Mouse (Mus musculus) brain, adult 2 months (tissue): ENCODE data around the gene Bzw1.
A peak's percentile ranks its signal among the peaks of the same experiment; 100 is the strongest.
"Not testable (repeated sequence)": the region's sequence is repeated elsewhere in the genome, so short reads cannot be mapped to it uniquely, and the experiment has no call there.

Source experiments
- DNase-seq: peaks from one replicate; pipeline ENCODE4 v3.0.0; 2011; ENCODE audit warnings: low read depth, low spot score

Bzw1 gene

DNA sequence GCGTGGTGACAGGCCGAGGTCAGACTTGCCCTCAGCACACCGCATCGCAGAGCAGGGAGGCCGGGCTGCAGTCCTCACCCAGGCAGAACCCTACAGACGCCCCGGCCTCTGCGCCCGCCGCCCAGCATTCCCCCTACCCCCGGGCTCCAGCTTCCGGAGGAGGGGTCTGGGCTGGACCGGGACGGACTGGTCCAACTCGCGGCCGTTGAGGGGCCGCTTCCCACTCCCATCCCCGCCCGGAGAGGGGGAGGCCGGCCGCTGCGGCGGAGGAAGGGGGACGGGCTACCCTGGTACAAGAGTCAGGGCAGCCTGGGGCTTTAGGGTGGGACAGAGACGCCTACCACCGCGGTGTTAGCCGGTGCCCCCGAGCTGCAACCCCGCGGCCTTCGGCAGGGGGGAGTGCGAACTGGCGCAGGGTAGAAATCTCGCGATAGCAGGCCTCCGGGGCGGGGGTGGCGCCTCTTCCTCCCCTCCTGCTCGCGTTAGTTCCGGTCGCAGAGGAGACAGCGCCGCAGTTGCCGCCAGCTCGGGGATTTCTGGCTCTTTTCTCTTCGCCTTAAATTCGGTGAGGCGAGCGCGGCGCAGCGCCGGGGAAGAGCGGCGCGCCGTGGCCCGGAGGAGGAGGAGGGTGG lies at the start of gene Bzw1:
TSS of gene Bzw1 (plus strand) at position 247 of the 632 bp plus-strand sequence.
- peak; percentile 98 for DNase-seq

DNA sequence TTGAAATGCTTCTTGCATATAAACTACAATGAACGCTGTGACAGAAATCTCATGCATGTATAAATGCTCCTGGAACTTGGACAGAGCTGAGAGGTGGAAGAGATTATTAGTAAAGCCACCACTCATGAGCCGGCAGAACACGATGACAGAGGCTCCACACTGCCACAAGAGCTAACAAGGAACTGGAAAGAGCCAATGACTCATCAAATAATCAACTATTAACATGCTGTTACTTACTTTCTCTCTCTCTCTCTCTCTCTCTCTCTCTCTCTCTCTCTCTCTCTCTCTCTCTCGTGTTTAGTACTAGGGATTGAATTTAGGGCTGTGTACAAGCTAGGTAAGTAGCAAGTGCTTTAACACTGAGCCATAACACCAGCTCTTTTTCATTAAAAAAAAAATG lies 48.8 kb upstream of the Bzw1 start:
- DNase-seq: no peak

DNA sequence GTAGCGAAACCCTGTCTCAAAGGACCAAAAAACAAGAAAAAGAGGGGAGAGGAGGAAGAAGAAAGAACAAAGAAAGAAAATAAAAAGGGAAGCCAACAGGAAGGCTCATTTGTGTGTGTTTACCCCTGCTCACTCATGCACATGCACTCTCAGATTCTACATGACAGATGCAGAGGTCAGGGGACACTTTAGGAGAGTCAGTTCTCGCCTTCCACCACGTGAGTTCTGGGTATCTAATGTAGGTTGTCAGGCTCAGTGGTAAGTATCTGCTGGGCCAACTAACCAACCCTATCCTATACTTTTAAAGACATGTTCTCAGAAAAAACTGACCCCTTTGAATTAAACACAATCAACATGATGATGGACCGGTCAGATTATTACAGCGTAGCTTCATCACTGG lies 48.1 kb upstream of the Bzw1 start:
- DNase-seq: no peak

DNA sequence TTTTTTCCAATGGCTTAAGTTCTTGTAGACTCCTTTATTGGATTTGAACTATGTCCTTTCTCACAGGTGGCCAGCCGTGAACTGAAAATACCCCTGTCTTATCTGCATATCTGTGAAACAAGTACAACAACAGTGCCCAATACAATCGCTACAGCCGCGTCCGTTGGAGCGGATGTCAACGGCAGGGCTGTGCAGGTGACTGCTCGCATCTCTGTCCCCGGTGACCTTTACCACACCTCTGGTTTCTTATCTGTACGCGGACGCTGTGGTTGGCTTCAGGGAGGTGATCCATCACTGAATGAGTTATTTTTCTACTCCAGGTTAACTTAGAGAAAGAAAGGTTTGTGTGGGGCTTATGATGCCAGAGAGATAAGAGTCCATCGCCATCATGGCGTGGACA lies 46.5 kb upstream of the Bzw1 start:
- no peak for DNase-seq

DNA sequence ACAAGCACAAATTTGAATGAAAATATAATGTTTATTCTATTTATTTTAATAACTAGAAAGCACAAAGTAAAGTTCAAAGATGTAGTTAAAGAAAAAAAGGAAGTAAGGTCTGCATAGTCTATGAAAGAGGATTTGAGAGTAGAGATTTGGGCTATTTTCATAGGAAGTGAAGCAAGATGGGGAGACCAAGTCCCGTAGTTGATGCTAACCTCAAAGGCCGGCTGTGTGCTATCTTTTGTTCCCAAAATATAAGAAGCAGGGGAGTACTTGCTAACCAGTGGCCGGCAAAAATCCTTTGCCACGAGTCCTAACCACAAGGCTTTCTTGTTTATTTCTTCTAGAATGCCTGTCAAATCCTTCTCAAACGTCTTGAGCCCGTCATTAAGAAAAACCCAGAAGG lies 44.0 kb upstream of the Bzw1 start:
- DNase-seq: no peak

DNA sequence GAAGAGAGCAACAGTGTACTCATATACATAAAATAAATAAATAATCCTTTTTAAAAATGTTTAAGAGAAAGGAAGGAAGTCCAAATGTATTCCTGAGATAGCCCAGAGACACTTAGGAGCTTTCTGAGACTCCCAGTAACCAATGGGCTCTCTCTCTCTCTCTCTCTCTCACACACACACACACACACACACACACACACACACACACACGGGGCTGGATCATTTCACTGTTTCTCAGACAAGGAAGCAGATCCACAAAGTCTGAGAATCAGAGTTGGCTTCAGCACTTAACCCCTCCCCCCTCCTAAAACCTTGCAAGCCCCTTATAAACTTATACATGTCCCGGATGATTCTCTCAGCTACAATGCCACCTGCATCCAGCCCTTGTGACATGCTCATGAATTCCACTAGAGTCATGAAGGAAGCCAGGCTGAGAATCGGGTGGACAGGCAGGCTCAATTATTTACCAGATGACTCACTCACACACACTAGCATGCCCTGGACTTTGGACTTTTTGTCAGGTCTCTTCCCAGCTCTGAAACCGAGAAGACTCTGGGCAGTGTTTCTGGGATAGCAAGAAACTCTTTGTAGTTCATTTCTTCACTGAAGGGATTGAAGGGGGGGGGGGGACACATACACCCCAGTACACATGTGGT lies 39.3 kb upstream of the Bzw1 start:
- no peak for DNase-seq

DNA sequence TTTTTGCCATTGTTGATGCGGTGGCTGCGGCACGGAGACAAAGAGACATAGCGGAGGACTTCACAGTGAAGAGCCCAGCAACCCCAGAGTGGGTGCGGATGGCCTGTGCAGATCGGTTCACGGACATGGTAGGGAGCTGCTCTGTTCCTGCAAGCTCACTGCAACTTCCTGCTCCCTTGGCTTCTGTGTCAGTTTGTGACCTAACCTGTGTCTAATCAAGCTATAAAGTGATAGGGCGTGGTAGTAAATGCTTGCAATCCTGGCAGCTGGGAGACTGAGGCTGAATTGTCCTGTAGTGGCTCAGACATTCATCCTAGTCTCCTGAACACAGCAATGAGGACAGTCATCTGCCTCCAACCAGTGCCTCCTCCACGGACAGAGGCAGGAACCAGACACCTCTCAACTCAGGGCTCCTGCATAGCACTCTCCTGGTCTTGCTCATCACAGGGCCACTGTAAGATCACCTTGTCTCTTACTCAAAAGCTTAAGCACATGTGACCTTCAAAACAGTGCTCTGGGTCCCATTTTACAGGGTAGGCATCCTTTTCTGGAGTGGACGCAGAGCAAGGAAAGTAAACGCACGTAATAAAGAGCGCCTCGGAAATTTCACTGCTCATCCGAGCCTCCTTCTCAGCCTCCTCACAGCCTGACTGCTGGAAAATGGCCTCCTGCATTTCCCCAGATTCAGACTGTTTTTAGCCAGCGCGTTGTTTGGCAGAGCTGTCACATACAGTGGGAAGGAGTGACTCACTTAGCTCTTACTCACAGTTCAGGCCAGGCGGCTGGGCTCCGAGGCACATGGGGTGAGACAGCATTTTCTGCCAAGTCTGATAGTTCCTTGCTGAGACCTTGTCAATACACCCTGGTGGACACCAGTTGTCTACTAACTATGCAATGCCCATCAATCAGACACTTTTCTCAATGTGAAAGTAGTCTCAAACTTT lies 33.5 kb upstream of the Bzw1 start:
- peak; percentile 91 for DNase-seq

DNA sequence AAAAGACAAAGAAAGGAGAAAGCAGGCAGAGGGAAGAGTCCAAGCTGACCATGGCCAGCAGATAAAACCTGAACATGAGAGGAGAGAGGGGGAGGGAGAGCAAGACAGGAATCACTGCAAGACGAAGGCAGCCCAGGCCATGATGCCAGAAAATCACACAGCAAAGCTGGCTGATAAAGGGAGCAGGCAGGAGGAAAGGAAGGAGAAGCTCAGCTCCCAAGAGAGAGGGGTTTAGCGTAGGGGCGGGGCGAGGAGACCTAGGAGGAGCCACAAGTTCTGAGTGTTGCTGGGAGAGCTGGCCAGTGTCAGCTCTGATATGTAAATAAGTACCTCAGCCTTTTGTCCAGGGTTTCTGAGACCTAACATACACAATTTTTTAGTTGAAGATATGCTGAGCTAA lies 30.4 kb upstream of the Bzw1 start:
- no peak for DNase-seq

DNA sequence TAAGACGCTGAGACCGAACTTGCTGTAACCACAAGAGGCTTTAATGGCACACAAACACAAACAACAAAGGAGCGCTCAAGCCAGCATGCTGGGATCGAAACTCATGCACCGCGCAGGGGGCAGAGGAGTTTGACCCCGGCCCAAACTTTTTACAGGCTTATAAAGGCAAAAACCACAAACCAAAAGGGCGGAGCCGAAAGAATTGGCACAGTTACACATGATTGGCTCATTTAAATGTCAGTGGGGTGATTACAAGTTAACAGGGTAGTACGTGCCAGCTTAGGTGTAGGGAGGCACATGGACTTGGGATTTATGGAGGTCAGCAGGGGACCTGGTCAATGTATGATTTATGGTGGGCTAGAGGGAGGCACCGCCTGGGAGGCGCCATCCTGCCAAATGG lies 28.1 kb upstream of the Bzw1 start:
- no peak for DNase-seq

DNA sequence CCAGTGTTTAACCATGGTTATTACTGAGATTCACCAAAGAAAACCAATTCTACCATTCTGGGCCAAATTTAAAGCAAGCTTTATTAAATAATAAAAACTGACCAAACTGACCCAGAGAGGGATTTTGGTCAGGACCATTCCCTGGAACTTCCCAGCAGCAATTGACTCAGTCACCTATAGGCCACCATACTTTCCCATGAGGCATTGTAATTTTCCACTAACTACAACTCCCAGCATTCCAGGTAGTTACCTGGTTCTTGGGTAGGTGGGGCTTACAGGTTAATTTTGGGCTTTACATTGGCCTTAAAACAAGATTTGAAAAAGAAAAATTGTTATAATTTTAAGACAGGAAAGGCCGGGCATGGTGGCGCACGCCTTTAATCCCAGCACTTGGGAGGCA lies 26.9 kb upstream of the Bzw1 start:
- no peak for DNase-seq

DNA sequence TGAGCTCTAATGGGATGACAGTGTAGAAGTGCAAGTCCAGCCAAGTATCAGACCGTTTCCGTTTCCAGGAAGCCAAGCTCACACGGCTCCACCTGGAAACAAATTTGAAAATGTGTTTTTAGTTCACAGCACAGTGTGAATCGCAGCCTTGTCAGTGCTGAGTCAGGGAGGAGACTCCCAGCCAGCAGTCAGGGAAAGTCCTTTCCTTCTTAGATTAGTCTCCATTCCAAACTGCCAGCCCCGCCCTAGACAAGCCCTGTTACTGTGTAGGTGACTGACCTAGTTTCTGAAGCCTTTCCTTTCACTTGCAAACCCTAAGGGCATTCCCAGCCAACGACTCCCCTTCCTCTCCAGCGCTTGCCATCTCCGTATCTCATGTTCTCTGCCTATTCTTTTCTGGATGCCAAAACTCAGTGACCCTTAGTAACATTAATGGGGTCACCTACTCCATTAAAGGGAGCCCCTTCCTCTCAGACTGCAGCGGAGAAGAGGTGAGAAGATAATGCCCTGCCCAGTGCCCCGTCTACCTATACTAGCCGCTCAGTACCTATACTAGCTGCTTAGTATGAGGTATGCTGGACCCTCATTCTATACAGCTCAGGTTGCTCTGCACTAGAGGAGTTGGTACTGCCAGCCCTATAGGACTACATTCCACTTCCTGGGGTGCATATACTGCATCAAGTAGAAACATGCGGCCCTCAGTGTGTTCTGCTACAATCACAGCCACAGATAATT lies 25.8 kb upstream of the Bzw1 start:
- peak; percentile 55 for DNase-seq

DNA sequence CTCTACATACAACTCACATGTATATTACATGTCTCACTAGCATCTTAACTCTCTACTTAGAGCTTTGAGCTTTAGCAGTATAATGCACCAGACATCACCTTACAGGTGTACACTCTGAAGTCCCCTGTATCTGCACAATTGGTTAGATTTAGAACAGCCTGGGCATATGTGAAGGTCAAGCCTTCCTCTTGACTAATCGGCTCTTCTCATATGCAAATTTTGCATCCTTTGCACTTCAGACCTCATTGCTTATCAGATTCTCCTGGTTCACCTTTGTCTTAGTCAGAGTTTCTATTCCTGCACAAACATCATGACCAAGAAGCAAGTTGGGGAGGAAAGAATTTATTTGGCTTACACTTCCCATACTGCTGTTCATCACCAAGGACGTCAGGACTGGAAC lies 23.0 kb upstream of the Bzw1 start:
- no peak for DNase-seq

DNA sequence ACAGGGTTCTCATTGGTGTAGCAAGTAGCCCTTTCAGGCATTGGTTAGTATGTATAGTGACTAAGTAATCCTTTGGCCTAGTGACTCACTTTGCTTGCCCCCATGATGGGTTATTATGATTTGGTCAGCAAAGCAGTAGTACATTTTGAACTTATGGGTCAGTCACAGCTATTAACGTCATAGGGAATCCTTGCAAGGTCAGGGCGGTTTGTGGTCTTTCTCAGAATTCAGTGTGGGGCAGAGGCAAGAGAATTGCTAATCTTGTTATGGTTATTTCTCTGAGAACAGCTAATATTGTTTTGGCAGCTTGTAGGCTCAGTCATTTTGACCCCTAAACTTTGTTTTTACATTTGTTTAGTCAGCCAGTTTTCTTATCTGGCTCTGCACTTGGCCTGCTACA lies 18.4 kb upstream of the Bzw1 start:
- DNase-seq: not testable (repeated sequence)

DNA sequence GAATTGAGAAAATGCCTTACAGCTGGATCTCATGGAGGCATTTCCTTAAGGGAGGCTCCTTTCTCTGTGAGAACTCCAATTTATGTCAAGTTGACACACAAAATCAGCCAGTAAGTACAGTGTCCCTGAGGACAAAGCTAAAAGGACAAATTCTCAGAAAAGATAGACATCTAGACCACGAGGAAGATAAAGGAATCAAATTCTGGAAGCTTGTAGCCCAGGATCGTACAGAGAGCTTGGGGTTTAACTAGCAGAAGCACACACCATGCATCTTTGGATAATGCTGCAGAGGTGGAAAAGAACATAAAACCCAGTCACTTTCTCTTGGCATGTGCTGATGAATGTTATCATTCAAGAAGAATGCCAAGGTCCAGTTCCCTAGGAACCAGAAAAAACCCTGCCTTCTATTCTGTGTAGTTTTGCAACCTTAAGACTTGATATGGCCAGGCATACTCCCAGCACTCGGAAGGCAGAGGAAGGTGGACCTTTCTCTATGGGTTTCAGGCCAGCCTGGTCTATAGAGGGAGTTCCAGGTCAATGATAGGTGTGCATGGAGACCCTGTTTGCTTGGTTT lies 17.0 kb upstream of the Bzw1 start:
- DNase-seq: no peak

DNA sequence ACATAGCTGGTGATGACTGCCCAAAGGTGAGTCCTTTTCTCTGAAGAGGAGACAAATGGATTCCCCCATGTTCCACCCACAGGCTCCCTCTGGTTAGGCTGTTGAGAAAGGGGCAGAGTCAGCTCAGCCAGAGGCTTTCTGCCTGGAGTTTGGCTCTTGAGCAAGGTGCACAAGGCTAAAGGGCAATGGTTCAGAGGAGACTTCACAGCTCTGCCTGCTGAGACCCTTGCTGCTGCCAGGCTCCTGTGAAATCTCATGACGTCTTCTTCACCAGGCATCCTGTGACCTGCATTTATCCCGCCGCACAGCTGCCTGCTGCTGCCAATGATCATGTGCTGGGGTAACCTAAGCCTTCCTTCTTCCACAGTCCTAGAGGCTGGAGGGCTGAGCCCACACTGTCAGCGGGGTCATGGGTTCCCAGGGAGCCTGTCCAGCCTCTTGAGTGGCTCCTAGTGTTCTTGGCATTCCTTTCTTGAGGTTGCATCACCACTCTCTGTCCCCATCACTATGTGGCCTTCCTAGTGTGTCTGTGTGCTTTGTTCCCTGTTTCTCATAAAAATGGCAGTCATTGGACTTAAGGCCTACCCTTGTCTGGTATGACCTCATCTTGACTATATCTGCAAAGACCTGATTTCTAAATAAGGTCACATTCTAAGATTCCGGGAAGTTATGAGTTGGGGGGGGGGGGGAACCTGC lies 10.0 kb upstream of the Bzw1 start:
- DNase-seq: no peak

DNA sequence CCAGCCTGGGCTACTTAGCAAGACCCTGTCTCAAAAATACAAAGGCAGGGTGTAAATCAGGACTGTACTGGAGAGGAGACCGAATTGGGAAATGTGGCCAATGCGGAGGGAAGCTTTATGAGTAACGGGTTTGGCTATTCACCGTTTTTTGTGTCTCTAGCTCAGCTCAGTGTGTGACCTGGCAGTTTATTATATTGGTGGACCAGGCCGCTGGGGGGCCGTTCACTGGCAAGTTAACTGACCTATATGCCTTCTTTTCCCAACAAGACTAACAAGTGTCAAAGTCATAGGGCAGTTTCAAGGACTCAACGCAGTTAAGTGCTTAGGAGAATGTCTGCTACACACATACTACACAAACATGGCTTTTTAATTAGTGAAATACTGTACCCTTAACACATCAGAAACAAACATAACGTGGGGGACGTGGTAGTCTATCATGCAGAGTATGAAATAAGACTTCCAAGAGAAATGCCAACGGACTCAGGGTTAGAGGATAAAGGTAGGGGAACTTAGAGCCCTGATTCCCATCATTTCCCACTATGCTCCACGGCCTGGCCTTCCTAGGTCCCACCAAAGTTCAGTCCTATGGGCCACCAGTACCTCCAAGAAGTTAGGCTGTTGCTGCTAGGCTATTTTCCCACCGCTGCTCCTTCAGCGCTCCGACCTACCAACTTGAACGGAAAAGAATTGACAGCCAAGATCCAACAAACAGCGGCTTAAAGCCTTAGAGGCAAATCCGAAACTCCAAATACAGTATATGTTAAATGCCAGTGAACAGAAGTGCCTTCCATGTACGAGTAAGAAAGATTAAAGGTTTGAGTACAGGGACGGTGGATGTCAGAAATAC lies 1.1 kb upstream of the Bzw1 start:
- DNase-seq: no peak

DNA sequence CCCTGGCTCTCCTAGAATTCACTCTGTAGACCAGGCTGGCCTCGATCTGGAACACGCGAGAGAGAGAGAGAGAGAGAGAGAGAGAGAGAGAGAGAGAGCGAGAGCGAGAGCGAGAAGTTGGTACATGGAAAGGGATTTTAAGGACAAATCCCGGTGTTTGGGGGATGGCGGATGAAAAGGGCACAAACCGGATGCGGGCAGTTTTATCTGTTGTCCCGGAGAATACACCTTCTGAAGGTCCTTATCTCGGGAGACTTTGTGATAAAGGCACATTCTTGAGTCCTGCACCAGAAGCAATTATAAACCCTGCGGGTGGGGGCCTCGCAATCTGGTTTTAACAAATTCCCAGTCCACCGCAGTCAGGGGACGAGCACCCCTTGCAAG lies 438 bp upstream of the Bzw1 start:
- no peak for DNase-seq

DNA sequence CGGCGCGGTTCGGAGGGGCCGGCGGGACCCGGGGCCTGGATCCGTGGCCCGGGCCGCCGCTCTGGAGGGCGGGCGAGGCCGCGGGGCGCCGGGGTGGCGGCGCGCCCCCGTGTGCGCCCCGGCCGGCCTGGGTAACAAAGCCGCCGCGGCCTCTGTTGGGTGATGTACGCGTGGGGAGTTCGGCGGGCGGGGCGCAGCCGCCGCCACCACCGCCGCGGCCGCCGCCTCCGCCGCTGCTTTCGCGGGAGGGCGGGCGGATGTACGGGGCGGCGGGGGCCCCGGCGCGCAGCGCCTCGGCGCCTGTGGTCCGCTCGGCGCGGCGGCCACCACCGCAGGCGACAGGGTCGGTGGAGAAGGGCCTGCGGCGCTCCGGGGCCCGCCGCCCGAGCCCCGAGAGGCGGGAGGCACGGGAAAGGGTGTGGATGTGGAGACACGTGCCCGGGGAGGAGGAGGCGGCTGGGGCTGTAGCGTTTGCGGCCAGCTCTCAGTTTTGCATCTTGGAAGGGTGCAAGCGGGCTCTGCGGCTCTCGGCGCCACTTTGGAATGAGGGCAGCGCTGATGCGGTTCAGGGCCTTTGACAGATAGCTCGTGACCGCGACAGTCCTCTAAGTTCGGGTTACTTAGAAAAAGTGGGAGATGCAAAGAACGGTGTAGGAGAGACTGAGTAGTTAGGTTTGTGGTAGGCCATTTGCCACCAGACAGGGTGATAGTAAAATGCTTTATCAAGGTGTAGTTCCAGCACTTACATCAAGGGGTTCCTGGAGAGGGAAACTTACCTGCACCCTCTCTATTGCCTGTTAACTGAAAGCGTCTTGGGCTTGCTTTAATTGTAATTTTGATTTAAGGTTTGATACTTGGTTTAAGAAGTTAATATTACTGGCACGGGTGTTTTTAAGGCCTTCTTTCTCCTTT lies 842 bp downstream of the Bzw1 start:
- peak; percentile 58 for DNase-seq

DNA sequence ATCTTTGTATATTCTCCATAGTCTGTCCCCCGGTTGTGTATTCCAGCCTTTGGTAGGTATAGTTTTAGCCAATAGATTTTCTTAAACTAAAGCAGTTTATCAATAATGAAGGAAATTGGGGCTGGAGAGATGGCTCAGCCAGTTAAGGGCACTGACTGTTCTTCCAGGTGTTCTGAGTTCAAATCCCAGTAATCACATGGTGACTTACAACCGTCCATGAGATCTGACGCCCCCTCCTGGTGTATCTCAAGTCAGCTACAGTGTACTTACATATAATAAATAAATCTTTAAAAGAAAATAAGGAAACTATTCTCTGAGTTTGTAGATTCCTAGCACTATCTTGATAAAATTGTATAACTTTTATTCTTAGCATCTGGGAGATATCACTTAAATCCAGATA lies 2.6 kb downstream of the Bzw1 start:
- no peak for DNase-seq
